Mouse (Mus musculus): ENCODE results near the gene Mgat5.

Mgat5 gene

GRCm38 (mm10) chr1:127216979-127217378 lies 12.2 kb downstream of the Mgat5 start:
- DNase-seq (ENCODE audit: extremely low read depth, insufficient read length, low spot score), result no peak

DNA sequence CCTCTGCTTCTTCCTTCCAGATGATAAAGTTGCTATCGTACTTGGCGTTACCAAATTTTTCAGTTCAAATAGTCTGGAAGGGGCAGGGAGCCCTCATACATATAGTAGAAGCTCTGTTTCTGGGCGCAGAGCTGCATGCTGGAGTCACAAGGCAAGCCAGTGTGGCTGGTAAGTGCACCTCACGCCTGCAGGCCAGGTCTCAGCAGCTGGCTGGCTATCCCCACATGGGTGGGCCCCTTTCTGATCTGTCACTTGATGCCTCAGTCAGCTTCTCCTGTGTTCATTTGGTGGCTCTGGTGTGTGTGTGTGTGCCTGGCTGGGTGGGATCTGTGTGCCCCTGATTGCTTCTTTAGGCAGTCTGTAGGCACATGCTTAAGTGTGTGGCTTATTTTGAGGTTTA lies 12.8 kb downstream of the Mgat5 start:
- no peak for DNase-seq (ENCODE audit: extremely low read depth, insufficient read length, low spot score)

DNA sequence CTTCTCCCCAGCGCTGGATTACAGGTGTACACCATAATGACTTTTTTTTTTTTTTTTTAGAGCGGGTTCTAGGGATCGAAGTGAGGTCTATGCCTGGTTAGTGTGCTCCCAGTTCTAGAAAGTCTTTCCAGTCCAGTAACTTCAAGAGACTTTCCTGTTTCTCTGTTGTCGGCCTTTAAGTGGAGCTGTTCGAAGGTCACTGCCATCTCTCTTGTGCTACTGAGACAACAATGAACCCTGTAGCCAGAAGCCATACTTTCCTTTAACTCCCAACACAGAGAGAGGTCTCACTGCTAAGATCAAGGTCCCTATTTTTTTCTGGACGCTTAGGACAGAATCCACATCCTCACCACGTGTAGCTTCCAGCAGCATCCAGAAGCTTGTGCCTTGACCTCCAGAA lies 13.4 kb downstream of the Mgat5 start:
- no peak for DNase-seq (ENCODE audit: extremely low read depth, insufficient read length, low spot score)

DNA sequence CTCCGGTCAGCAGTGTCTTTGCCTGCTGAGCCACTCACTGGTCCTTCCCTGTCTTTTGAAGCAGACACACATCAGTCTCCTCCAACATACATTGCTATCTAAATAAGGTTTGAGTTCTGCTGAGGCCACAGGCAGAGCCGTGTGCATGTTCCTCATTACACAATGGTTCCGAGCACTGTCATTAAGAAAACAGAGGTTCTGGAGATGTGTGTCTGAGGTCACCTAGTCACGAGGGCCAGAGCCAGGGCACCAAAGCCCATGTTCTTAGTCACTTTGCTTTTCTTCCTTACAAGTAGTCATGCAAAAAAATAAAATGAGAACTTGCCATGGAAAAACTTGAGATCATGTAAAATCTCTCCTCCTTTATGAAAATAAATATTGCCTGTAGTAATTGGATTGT lies 14.3 kb downstream of the Mgat5 start:
- peak; percentile 34 for DNase-seq (ENCODE audit: extremely low read depth, insufficient read length, low spot score)

DNA sequence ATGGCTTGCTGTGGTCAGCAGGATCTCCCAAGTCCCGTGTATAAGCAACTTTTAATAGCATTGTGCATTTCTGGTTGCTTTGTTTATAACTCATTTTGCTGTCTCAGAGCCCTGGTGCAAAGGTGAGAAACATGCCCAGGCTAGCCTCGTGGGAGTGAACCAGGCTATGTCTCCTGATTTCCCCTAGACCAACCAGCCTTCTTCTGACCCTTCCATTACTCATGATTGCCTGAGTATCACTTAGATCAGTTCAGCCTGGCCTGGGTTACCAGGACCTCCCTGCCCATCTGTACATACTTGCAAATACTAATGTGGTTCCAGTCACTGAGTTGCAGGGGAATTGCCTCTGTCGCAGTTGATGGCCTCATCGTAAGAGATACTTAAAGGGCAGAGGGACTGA lies 14.8 kb downstream of the Mgat5 start:
- peak; percentile 32 for DNase-seq (ENCODE audit: extremely low read depth, insufficient read length, low spot score)

DNA sequence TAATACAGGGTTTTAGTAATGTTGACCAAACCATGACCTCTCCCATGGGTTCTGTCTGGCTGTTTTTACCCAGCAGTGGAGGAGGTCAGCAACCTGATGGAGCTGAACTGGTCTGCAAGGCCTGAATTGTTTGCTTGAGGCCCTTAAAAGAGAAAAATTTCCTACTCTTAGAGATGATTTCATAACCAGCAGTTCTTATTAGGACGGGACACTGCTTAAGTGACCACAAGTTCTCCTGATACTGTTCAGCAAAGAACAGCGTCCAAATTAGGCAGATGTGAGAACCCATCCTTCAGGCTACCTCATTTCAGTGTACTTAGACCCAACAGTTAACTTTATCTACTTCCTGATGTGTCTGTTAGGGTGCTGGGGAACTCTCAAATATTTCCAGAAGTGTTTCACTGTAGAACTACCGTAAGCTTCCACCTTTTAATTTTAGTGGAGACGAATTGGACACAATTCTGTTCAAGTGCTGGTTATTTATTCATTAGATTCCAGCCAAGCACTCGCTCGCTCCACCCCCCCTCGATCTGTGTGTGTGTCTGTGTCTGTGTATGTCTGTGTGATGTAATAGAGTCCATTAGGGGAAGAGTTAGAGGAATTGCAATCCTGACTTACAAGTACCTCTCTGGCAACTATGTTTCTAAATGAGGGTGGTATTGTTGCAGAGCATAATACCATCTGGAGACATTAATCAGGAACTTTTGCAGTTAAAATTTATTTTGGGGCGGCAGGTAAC lies 17.4 kb downstream of the Mgat5 start:
- DNase-seq (ENCODE audit: extremely low read depth, insufficient read length, low spot score), result no peak

- no peak for DNase-seq (ENCODE audit: extremely low read depth, insufficient read length, low spot score)
Observed at GRCm38 (mm10) chr1:127225060-127225459, 20.2 kb downstream of the Mgat5 start.

- DNase-seq (ENCODE audit: extremely low read depth, insufficient read length, low spot score), result no peak
Observed at GRCm38 (mm10) chr1:127229011-127229410, 24.2 kb downstream of the Mgat5 start.

DNA sequence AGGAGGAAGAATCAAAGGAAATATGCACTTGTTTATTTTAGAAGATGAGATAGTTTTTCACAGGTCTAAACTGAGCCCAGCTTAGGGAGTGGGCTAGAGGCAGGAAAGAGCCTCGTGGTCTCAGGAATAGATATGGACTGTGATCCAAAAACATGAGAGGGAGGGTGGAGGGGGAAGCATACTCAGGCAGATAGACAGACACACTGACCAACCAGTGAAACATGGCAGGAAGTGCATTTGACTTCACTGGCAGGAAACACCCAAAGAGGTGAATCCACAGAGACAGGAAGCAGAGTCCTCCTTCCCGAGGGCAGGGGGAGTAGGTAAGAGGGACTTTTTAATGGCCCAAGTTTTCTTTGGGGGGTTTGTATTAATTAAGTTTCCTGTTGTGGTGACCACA lies 25.7 kb downstream of the Mgat5 start:
- no peak for DNase-seq (ENCODE audit: extremely low read depth, insufficient read length, low spot score)

DNA sequence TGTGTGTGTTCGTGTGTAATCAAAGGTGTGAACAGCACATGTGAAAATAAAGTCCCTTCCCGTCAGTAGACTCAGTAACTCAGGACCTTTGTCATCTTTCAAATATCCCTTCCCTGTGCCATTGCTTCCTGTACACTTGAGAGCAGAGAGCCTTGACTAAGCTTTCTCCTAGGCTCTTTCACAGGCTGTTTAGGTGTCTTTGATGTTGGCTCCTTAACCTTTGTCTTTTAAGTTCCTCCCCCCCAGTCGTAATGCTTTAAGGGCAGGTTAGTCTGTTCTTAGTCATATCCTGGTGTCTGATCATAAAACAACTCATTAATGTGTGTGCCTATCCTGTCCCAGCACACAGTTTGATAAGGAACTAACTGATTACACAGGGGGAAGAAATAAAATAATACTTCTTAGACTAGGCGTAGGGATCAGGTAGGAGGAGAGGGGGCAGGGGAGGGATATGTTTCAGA lies 28.4 kb downstream of the Mgat5 start:
- no peak for DNase-seq (ENCODE audit: extremely low read depth, insufficient read length, low spot score)

DNA sequence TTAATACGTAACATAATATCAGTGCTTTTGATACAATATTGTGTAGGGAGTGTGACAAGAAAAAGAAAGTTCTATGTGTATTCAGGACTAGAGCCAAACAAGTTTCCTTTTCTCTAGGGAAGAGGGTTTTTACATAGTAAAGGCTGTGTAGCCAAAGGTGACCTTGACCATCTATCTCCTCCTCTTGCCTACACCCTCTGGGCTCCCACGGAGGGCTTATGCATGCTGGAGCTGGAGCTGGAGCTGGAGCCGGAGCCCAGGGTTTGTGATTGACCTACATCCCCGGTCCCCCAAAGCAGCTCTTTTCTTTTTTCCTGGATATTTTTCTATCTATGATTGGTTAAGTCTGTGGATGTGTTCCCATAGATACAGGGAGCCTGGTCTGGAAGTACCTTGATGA lies 30.3 kb downstream of the Mgat5 start:
- no peak for DNase-seq (ENCODE audit: extremely low read depth, insufficient read length, low spot score)

- no peak for DNase-seq (ENCODE audit: extremely low read depth, insufficient read length, low spot score)
Observed at GRCm38 (mm10) chr1:127236396-127236795, 31.6 kb downstream of the Mgat5 start.

DNA sequence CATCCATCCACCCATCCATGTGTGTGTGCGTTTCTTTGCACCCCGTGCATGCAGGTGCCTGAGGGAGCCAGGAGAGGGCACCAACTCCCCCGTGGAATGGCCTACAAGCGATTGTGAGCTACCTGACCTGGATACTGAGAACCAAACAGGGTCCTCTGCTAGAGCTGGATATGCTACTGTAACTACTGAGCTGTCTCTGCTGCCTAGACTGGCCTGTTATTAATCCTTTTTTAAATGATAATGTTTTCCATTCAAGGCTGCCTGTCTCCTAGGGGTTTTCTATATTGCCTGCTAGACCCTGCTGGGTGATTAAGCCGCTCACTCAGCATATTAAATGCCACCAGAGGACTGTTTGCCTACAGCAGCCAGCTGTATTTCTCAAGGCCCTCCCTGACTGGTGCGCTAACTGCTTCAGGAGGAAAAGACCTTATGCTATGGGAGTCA lies 34.1 kb downstream of the Mgat5 start:
- no peak for DNase-seq (ENCODE audit: extremely low read depth, insufficient read length, low spot score)

GRCm38 (mm10) chr1:127239914-127240313 lies 35.1 kb downstream of the Mgat5 start:
- no peak for DNase-seq (ENCODE audit: extremely low read depth, insufficient read length, low spot score)

DNA sequence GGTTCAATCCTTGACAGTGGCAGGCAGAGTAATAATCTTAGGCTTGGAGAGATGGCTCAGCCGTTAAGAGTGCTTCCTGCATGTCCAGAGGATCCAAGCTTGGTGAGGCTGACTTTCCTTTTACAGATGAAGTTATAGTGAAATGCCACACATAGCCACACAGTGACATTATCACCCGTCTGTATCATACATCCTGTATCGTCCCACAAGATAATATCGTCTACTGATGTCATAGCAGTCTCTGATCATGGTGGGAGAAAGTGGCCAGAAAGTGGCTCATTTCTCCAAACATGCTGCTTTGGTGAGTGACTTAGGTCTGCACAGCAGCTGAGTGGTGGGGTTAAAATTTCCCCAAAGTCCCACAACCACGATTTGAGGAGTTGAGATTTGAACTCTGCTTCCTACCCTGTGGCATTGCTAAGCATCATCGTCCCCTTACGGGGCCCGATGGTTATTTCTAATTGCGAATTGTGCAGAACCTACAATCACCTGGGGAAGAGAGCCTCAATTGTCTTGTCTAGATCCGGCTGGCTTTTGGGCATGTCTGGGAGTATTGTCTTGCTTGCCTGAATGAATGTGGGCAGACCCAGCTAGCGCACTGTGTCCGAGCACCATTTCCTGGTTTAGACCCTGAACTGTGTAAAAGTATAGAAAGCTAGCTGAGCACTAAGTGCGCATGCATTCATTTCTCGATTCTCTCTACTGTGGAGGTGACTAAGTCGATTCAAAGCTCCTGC lies 37.5 kb downstream of the Mgat5 start:
- DNase-seq (ENCODE audit: extremely low read depth, insufficient read length, low spot score), result no peak

GRCm38 (mm10) chr1:127242888-127243588 lies 38.2 kb downstream of the Mgat5 start:
- DNase-seq (ENCODE audit: extremely low read depth, insufficient read length, low spot score), result no peak

GRCm38 (mm10) chr1:127244054-127244770 lies 39.4 kb downstream of the Mgat5 start:
- no peak for DNase-seq (ENCODE audit: extremely low read depth, insufficient read length, low spot score)

- DNase-seq (ENCODE audit: extremely low read depth, insufficient read length, low spot score), result no peak
Observed at GRCm38 (mm10) chr1:127246158-127246557, 41.3 kb downstream of the Mgat5 start.

GRCm38 (mm10) chr1:127248433-127248832 lies 43.6 kb downstream of the Mgat5 start:
- no peak for DNase-seq (ENCODE audit: extremely low read depth, insufficient read length, low spot score)

DNA sequence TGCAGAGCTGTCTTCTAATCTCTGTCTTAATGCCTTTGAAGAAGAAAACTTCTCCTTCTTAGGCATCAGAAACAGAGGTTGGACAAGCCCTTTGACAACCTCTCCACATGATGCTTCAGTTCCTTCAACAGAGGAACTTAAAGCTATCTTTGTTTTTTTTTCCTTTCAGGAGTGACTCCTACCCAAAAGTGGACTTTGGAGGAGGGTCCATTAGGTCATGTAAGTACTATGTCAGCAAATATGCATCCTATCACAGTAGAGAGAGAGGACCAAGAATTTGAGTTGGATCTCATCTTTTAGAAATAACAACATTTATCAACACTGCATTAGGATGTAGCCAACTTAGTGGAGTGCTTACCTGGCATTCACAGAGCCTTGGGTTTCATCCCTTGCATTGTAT lies 44.8 kb downstream of the Mgat5 start:
- DNase-seq (ENCODE audit: extremely low read depth, insufficient read length, low spot score), result no peak

- DNase-seq (ENCODE audit: extremely low read depth, insufficient read length, low spot score), result no peak
Observed at GRCm38 (mm10) chr1:127250313-127250712, 45.5 kb downstream of the Mgat5 start.
